Mouse (Mus musculus) macrophage (primary cell): ENCODE measurements around the gene Slco1a5. TPM values are rescaled to one million over a fixed set of nuclear protein-coding genes. Genes with fewer than 3 reads are reported as not detected.
"Not testable (repeated sequence)": the region's sequence is repeated elsewhere in the genome, so short reads cannot be mapped to it uniquely, and the experiment has no call there.

ENCODE experiments used
- H3K27ac ChIP-seq: fragments of 350-480 bp; formaldehyde crosslinking; 2 replicates; pipeline ENCODE4 v1.9.0; 2021
- H3K36me3 ChIP-seq: fragments of 350-480 bp; formaldehyde crosslinking; 2 replicates; pipeline ENCODE4 v1.9.0; 2021; ENCODE audit errors: inconsistent target
- H3K4me3 ChIP-seq: fragments of 350-480 bp; formaldehyde crosslinking; 2 replicates; pipeline ENCODE4 v1.9.0; 2021; ENCODE audit errors: inconsistent target
- H3K79me2 ChIP-seq: fragments of 350-480 bp; formaldehyde crosslinking; 2 replicates; pipeline ENCODE4 v1.9.0; 2021; ENCODE audit errors: inconsistent target
- whole genome bisulfite sequencing: methylation state at CpG from one replicate; pipeline ENCODE4 v1.1.7; 2026; ENCODE audit warnings: inconsistent platforms; ENCODE audit not compliant: missing documents; 5-methylcytosine and 5-hydroxymethylcytosine counted together
- polyA plus RNA-seq: library from polyadenylated mRNA; stranded (reverse); fragments of 250-400 nt; gene quantifications from 3 replicates; pipeline ENCODE4 v1.2.4, GENCODE M21; 2018; ENCODE audit warnings: inconsistent platforms
- total RNA-seq, 78 experiments: library from RNA; depleted of rRNA; stranded (reverse); fragments of 250-400 nt; gene quantifications; 1 replicate in 9 of 78; 2 replicates in 24 of 78; 3 replicates in 43 of 78; 4 replicates in 2 of 78; pipeline ENCODE4 v1.2.4; 2018; ENCODE audit warnings: inconsistent platforms in 56 of 78

The Slco1a5 gene
- not detected for total RNA-seq (2018; cell fraction: chromatin; rRNA removed)
- not detected for total RNA-seq (2018; cell fraction: cytosol; rRNA removed)
- total RNA-seq (2018; cell fraction: nucleus; rRNA removed) = not detected
- not detected in 3 replicates for polyA plus RNA-seq

- WGBS = 74% methylated on average over 4 of the region's 4 CpGs
- Histone ChIP-seq H3K36me3 (no peaks in the 10 kb centered on the region), H3K79me2 (no peaks in the 10 kb centered on the region), H3K4me3 (no peak within 1 kb of the TSS), H3K27ac (no peak within 1 kb of the TSS)
These were observed at the start of gene Slco1a5 for GRCm38 (mm10) chr6:142322881-142323280. Slco1a5 (minus strand) TSS chr6:142322981.

DNA sequence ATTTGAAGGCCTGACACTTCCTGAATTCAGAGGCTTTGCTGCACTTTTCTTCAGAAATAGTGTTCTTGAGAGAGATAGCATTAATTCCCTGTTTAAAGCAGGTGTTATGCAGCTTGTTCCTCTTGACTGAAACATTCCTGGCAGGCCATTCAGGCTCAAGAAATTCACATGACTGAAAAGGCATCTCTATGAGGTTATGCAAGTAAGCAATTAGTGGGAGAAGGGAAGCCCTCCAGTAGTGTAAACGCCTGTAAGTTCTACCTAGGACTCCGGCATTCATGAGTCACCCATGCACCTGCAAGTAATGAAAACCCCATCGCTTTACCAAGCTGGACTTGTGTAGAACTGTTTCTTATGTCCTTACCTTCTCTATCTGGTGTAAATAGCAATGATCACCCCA lies 46.8 kb upstream of the Slco1a5 start:
- Histone ChIP-seq H3K36me3 (peaks cover 84% of the 10 kb centered on the region), H3K79me2 (no peaks in the 10 kb centered on the region)

GRCm38 (mm10) chr6:142367565-142367964 lies 44.8 kb upstream of the Slco1a5 start:
- Histone ChIP-seq H3K27ac (no peak overlapping the region), H3K4me3 (no peak overlapping the region), H3K79me2 (no peaks in the 10 kb centered on the region), H3K36me3 (peaks cover 79% of the 10 kb centered on the region)
- 92% methylated on average over 3 of the region's 3 CpGs for WGBS

More for the DNA sequence above, 46.8 kb upstream of the Slco1a5 start:
- no peak overlapping the region for H3K4me3 ChIP-seq
- WGBS = 96% methylated on average over 3 of the region's 3 CpGs
- no peak overlapping the region for H3K27ac ChIP-seq

GRCm38 (mm10) chr6:142366473-142367018 lies 43.8 kb upstream of the Slco1a5 start:
- Histone ChIP-seq H3K27ac (no peak overlapping the region), H3K79me2 (no peaks in the 10 kb centered on the region)

DNA sequence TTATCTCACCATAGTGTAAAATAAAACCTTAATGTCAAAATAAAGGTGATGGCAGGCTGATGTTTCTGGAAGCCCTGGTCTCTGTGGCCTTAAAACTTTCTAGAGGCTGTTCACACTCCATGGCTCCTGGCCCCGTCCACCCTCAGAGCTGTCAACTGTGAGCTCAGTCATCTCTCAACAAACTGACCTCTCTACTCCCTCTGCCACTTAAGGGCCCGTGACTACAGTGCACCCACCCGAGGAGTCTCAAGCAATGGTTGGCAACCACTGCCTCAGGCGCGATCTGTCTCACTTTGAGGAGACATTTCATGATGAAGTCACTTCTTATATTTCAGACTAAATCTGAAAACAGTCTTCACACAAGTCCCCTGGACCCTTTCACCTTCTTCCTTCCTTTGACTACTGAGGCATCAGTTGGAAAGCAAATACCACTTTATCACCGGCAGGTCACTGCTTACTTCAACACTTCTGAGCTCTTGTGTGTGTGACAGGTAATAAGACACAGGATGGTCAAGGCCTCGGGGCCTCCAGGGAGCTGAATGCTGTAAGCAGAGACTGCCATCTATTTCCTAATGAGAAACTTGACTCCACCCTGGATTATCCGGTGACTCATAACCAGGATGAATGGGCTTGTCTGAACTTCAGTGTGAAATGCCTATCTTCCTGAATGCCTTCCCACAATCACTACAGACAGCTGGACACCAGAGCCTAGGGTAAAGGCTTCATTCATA lies 43.1 kb upstream of the Slco1a5 start:
- WGBS = 91% methylated on average over 8 of the region's 8 CpGs
- Histone ChIP-seq H3K4me3 (no peak overlapping the region), H3K36me3 (peaks cover 83% of the 10 kb centered on the region), H3K79me2 (no peaks in the 10 kb centered on the region), H3K27ac (no peak overlapping the region)

More at GRCm38 (mm10) chr6:142366473-142367018, 43.8 kb upstream of the Slco1a5 start:
- 91% methylated on average over 10 of the region's 10 CpGs for WGBS
- Histone ChIP-seq H3K4me3 (no peak overlapping the region), H3K36me3 (peaks cover 79% of the 10 kb centered on the region)

DNA sequence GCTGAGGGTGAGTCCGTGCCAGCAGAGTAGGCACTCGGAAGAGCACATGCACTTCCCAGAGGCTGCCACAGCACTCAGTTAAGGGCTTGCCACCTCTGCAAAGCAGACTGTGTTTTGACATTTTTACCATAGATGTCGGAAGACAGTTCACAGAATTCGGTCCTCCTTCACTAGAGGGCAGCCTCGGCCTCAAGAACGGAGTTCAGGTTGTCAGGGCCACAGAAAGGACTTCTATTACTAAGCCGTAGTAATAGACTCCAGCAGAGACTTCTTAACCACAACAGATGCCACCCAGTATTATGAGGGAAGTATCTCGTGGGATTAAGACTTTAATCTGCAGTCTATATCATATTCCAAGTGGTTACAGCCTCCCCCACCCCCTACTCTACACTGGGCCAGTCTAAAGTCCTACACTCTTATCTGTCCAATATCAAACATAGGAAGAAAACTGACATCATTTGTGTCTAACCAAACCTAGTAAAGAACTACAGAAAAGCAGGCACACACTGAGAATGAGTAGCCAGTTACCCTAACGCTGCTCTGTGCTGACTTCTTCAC lies 40.3 kb upstream of the Slco1a5 start:
- no peaks in the 10 kb centered on the region for H3K79me2 ChIP-seq
- 79% methylated on average over 9 of the region's 9 CpGs for WGBS
- peaks cover 85% of the 10 kb centered on the region for H3K36me3 ChIP-seq
- no peak overlapping the region for H3K27ac ChIP-seq
- H3K4me3 ChIP-seq = no peak overlapping the region

GRCm38 (mm10) chr6:142362036-142362435 lies 39.3 kb upstream of the Slco1a5 start:
- H3K4me3 ChIP-seq = no peak overlapping the region
- H3K27ac ChIP-seq = no peak overlapping the region
- peaks cover 85% of the 10 kb centered on the region for H3K36me3 ChIP-seq
- no peaks in the 10 kb centered on the region for H3K79me2 ChIP-seq
- WGBS = 92% methylated on average over 6 of the region's 6 CpGs

DNA sequence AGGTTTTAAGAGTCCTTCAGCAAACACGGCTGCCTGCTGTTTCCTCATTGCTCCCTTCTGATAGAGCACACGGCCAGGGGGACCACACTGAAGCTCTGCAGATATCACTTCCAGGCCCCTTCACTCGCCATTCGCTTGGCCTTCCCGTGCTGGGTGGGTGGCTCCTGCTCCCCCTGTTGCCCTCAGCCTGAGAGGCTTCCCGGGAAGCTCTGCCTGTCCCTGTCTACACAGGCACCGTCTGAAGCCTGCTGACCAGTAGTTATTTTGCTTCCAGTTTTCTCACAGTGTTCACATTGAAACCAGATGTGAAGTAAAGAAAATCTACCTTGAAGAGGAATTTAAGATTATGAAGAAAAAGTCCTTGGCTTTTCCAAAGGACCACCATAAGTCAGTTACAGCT lies 34.3 kb upstream of the Slco1a5 start:
- H3K79me2 ChIP-seq = no peaks in the 10 kb centered on the region
- no peak overlapping the region for H3K4me3 ChIP-seq
- no peak overlapping the region for H3K27ac ChIP-seq
- H3K36me3 ChIP-seq = peaks cover 76% of the 10 kb centered on the region
- 91% methylated on average over 7 of the region's 7 CpGs for WGBS

- H3K36me3 ChIP-seq = peaks cover 59% of the 10 kb centered on the region
- WGBS = 94% methylated on average over 3 of the region's 3 CpGs
- H3K79me2 ChIP-seq, H3K27ac ChIP-seq, H3K4me3 ChIP-seq: not testable (repeated sequence)
These were observed 29.3 kb upstream of the Slco1a5 start for GRCm38 (mm10) chr6:142352099-142352498.

DNA sequence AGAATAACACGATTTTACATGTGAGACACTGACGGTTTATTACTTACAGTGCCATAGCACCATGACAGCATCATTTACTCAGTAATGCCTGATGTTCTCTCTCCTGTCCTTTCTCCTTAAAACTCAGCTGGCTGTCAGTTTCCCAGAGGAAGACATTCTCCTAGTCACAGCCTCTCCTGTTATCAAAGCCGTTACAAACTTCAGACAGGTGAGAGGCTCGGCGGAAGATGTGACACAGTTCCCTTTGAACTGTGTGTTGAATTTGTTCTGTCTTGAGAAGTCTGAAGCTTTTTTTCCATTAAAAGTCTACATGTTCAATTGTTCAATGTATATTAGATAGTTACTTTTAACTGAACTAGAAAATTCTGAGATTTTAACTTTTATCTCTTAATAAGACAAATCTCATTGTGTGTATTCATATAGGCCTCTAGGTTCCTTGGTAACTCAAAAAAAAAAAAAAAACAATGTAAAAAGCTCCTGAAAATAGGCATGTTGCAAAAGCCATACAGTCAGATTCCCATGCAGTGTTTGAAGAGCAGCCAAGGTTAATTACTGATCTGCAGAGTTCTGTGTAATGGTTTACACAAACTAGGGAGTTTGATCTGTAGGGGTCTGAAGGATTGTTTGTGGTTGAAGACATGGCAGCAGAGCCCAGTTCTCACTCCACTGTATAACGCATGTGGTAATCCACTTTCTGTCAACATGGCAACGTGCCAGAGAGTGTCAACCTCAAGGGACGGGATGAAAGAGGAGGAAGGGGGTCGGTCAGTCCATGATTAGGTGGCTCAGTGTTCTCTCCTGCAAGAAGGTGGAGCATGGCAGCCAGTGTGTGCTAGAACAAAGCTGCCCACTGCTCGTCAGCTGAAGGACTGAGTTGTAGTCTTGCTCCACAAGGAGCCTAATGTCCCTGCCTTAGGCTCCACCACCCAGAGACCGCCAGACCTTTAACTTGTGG lies 24.9 kb upstream of the Slco1a5 start:
- 84% methylated on average over 11 of the region's 11 CpGs for WGBS

DNA sequence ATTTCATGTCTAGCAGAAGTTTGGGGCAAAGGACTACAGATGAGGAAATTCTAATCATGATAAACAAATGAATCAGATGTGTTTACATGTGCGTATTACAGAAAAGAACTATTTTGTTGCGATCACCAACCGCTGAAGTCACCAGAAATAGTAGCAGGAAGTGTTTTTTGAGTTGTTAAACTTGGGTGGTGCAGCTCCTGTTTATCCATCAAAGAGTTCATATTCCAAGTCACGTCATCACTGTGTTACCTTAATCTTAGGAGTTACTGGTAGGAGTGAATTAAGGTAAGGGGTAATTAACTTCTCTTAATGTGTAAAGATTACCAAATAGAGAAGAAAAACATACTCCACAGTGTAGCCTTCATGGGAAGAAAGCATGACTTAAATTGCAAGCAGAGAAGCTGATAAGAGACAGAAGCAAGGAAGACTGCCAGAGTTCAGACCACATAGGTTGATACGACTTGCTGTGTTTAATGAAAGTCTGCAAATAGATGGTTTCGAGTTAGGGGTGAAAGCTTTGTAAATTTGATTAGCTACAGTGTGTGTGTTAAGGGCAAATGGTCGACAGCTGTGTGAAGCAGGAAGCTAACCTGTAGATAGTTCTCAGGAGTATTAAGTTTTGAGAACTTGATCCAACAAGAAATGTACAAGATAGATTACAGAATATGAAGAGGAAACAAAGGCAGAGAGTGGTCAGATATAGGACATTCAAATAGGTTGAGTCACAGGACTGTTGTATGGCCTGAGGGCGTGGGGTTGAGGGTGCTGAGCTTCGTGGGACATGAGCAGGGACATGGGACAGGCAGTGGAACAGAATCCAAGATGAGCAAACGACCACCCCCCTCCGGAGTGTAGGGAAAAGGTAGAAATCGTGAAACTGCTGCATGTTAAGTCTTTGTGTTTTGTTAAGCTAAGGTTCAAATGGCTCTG lies 23.7 kb upstream of the Slco1a5 start:
- H3K4me3 ChIP-seq = peak overlapping the region; percentile 68
- H3K79me2 ChIP-seq = peaks cover 4% of the 10 kb centered on the region; the same call in 1 of the 2 replicates
- peaks cover 27% of the 10 kb centered on the region for H3K36me3 ChIP-seq
- peak overlapping the region; percentile 80 for H3K27ac ChIP-seq
- 45% methylated on average over 12 of the region's 12 CpGs for WGBS

More for the DNA sequence above, 24.9 kb upstream of the Slco1a5 start:
- Histone ChIP-seq H3K79me2 (peaks cover 4% of the 10 kb centered on the region; the same call in 1 of the 2 replicates), H3K4me3 (no peak overlapping the region), H3K27ac (no peak overlapping the region), H3K36me3 (peaks cover 32% of the 10 kb centered on the region)

DNA sequence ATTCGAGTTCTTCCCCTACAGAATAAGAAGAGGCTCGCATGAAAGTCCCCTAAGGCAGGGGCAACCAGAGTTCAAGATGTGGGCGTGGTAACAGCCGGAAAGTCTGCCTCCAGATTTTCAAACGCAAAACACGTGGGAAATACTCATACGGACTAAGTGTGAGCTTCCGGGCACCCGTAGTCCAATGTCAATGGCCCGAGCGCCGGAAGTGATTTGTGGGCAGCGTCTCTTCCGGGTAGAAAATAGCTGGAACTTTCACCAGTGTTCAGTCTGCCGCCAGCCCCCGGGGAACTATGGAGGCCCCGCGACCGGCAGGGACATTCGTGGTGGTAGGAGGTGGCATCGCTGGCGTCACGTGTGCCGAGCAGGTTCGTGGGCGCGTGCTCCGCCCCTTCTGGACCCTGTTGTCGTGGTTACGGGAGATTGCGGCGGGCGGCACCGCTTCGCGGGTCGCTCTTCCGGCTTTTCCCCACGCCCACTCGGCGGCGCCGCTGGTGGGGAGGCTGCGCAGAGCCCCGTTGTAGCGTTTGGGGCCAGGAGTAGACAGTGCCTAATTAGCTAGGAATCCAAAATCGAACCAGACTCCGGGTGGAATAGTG lies 22.8 kb upstream of the Slco1a5 start, which contains the start of gene Pyroxd1:
Gene Pyroxd1, plus strand, starts transcription at position 215 of the 599 bp plus-strand sequence.
- under 1% methylated on average over 48 of the region's 48 CpGs for WGBS
- peak within 1 kb of the TSS; percentile 68 for H3K4me3 ChIP-seq

DNA sequence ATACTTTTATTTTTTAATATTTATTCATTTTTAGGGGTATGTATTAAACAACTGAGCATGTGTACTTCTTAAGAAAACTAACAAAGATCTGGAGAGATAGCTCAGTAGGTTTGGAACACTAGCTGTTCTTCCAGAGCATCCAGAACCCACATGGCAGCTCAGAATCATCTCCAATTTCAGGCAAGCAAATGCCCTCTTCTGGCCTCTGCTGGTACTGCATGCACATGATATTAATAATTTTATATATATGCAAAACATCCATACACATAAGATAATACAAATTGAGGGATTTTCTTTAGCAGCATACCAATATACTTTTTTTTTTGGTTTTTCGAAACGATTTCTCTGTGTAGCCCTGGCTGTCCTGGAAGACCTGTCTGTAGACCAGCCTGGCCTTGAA lies 20.8 kb upstream of the Slco1a5 start:
- Histone ChIP-seq H3K4me3 (no peak overlapping the region), H3K79me2 (peaks cover 4% of the 10 kb centered on the region; the same call in 1 of the 2 replicates), H3K36me3 (0 out of 2 replicates have a peak, but pooled peaks cover 3% of the 10 kb centered on the region), H3K27ac (no peak overlapping the region)
- WGBS = 73% methylated on average over 2 of the region's 2 CpGs

More for the DNA sequence above, 22.8 kb upstream of the Slco1a5 start, which contains the start of gene Pyroxd1:
- peaks cover 4% of the 10 kb centered on the region; the same call in 1 of the 2 replicates for H3K79me2 ChIP-seq
- peak within 1 kb of the TSS; percentile 80 for H3K27ac ChIP-seq
- H3K36me3 ChIP-seq = peaks cover 18% of the 10 kb centered on the region
